ENCODE assay signal across 18 mouse cellular contexts in the genomic region with DNA sequence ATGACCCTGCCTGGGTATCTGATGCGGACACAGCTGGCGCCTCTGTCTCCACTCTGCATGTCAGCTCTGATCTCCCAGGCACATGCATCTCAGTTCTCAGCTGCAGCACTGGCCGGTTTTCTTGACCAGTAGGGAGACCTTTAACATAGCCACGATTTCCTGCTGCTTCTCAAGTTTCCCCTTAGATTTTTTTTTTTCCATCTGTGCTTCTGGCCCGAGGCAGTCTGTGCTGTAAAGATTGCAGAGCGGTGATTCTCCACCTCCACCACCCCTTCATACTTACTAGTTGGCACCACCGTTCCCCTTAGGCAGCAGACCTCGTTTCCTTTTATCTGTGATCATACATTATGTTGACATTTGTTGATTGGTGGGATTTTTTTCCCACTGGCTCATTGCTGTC. TPM values are rescaled to one million over a fixed set of nuclear protein-coding genes. Genes with fewer than 3 reads are reported as not detected.
DNase-seq lines count a peak whose midpoint lies in the region; ATAC-seq lines count a peak whose summit lies in the region.
"Had no signal": no experiment of that assay in that cellular context is flagged by ENCODE, and none has a peak within 500 bp of the region (broad histone marks: within the 10 kb centered on the region; RNA-seq: fewer than 3 reads in every experiment).

No protein-coding gene starts in this region.

- intact Hi-C loops in heart, postnatal 25 days (cut with DNase I), result loop anchor here (5.0 to 10.0 kb wide), 2 partner anchors 601 to 664 kb away; partner anchors contain the start of gene Mccc2

- ATAC-seq in megakaryocyte, adult 5-6 weeks (ENCODE audit: poor library complexity, severe bottlenecking), result no peak
- ATAC-seq: forebrain, embryonic 14.5 days; forebrain, embryonic 16.5 days had no signal

- DNase-seq in 3T3-L1 (ENCODE audit: low read depth, low spot score) (peak; percentile 83), 416B (ENCODE audit: low read depth) (peak; percentile 77), NIH3T3 (ENCODE audit: low read depth) (peak; percentile 77)
- no peak for DNase-seq in thymus, postnatal 25 days
- DNase-seq in heart, postnatal 25 days (ENCODE audit: low spot score), result no peak
- DNase-seq: adrenal gland, adult 2 months; adrenal gland, postnatal 10 days; adrenal gland, postnatal 25 days; cerebellum, adult 11 months; cerebellum, adult 18-20 months; cerebellum, adult 8-10 months; cerebellum, adult 9-11 months; cerebellum, postnatal 14 days; cerebellum, postnatal 36 days; embryo, embryonic 11 days had no signal

RNA-seq across cellular contexts. Expression of gene Mrps27, which starts 6.6 kb away (rescaled TPM):
- 7.9 and 8.6 TPM in 2 replicates for total RNA-seq in megakaryocyte, adult 5-6 weeks (2015)
- 6.2 and 11.4 TPM in 2 replicates for total RNA-seq in megakaryocyte, adult 5-6 weeks (2017)
- total RNA-seq in heart, postnatal 25 days (2021), result 10 to 100 TPM; 49.1 to 49.8 TPM

RNA-seq across cellular contexts. Expression of gene Ptcd2, which starts 6.7 kb away (rescaled TPM):
- total RNA-seq in megakaryocyte, adult 5-6 weeks (2015), result 36.4 and 46.1 TPM in 2 replicates
- 52.1 and 53.7 TPM in 2 replicates for total RNA-seq in megakaryocyte, adult 5-6 weeks (2017)
- total RNA-seq in heart, postnatal 25 days (2021), result 10 to 100 TPM; 49.9 to 51.6 TPM

Comparison
In these comparisons a context has a peak if more than half of its experiments do, and no peak if none do; other contexts are left out.
1. DNase-seq: peak in 3T3-L1 (single experiment), 416B (single experiment) and NIH3T3 (single experiment); none in thymus, postnatal 25 days (single experiment) and heart, postnatal 25 days (single experiment).
2. RNA of gene Mrps27, which starts 6.6 kb away (total RNA-seq): 49.1 to 49.8 TPM in heart, postnatal 25 days; 6.2 to 11.4 TPM in megakaryocyte, adult 5-6 weeks; every median in the first group is over 4 times any median in the second.